Mouse (Mus musculus) liver, embryonic 16.5 days (tissue): ENCODE data around the gene Grk3. TPM values are rescaled to one million over a fixed set of nuclear protein-coding genes. Genes with fewer than 3 reads are reported as not detected.
A peak's percentile ranks its signal among the peaks of the same experiment; 100 is the strongest.

Experiments
- ATAC-seq: fragments of 200-750 bp; cut with Nextera tagmentation; 2 replicates; pipeline ENCODE4 v1.8.0; 2017; ENCODE audit warnings: low read depth, mild to moderate bottlenecking, moderate number of reproducible peaks, moderate library complexity
- H3K27ac ChIP-seq: fragments of 300-500 bp; sonication (generic); 2 replicates; pipeline ENCODE4 v1.5.1; 2014; ENCODE audit warnings: mild to moderate bottlenecking, low read length
- H3K27me3 ChIP-seq: fragments of 300-500 bp; sonication (generic); 2 replicates; pipeline ENCODE4 v1.6.1; 2014; ENCODE audit warnings: low read depth, low read length, mixed read lengths; ENCODE audit not compliant: control insufficient read depth, insufficient read depth
- H3K36me3 ChIP-seq: fragments of 300-500 bp; sonication (generic); 2 replicates; pipeline ENCODE4 v1.6.1; 2014; ENCODE audit warnings: mild to moderate bottlenecking; ENCODE audit not compliant: control insufficient read depth, insufficient read depth
- H3K4me1 ChIP-seq: fragments of 300-500 bp; sonication (generic); 2 replicates; pipeline ENCODE4 v1.6.1; 2014; ENCODE audit warnings: low read depth, low read length, mixed read lengths; ENCODE audit not compliant: control insufficient read depth
- H3K4me2 ChIP-seq: fragments of 300-500 bp; sonication (generic); 2 replicates; pipeline ENCODE4 v1.6.1; 2014; ENCODE audit warnings: low read depth, low read length, mixed read lengths
- H3K4me3 ChIP-seq: fragments of 300-500 bp; sonication (generic); 2 replicates; pipeline ENCODE4 v1.5.1; 2014; ENCODE audit warnings: low read depth, mild to moderate bottlenecking, low read length
- H3K9ac ChIP-seq: fragments of 300-500 bp; sonication (generic); 2 replicates; pipeline ENCODE4 v1.6.1; 2014; ENCODE audit warnings: low read depth, low read length
- H3K9me3 ChIP-seq: fragments of 300-500 bp; sonication (generic); replicated peaks from 2 replicates; pipeline ENCODE4 v1.6.1; 2016; ENCODE audit warnings: low read length; ENCODE audit not compliant: control insufficient read depth
- WGBS: fragments of 180-500 bp; shearing (Covaris S2); extraction: QIAGEN DNeasy Blood & Tissue Kit; methylation state at CpG from one replicate; pipeline ENCODE4 v1.1.7; 2014; ENCODE audit not compliant: insufficient replicate concordance; 5-methylcytosine and 5-hydroxymethylcytosine counted together
- polyA plus RNA-seq: library from polyadenylated mRNA; unstranded; fragments of >200 nt; fragmentation: Nextera tagmentation; extraction: Ambion mirVana; gene quantifications from 2 replicates; pipeline ENCODE4 v1.2.1, GENCODE M21; 2015

Gene Grk3
- polyA plus RNA-seq, 1 experiment from 2014 or later: 3.4 TPM

- no peak for ATAC-seq
- Histone ChIP-seq H3K36me3 (no peaks in the 10 kb centered on the region), H3K4me3 (no peak overlapping the region), H3K27me3 (no peaks in the 10 kb centered on the region), H3K9me3 (no peaks in the 10 kb centered on the region), H3K4me1 (no peaks in the 10 kb centered on the region), H3K9ac (no peak overlapping the region), H3K4me2 (no peak overlapping the region), H3K27ac (no peak overlapping the region)
- 63% methylated on average over 6 of the region's 6 CpGs for WGBS
Measured at GRCm38 (mm10) chr5:113038601-113039000, 23.0 kb upstream of the Grk3 start.

DNA sequence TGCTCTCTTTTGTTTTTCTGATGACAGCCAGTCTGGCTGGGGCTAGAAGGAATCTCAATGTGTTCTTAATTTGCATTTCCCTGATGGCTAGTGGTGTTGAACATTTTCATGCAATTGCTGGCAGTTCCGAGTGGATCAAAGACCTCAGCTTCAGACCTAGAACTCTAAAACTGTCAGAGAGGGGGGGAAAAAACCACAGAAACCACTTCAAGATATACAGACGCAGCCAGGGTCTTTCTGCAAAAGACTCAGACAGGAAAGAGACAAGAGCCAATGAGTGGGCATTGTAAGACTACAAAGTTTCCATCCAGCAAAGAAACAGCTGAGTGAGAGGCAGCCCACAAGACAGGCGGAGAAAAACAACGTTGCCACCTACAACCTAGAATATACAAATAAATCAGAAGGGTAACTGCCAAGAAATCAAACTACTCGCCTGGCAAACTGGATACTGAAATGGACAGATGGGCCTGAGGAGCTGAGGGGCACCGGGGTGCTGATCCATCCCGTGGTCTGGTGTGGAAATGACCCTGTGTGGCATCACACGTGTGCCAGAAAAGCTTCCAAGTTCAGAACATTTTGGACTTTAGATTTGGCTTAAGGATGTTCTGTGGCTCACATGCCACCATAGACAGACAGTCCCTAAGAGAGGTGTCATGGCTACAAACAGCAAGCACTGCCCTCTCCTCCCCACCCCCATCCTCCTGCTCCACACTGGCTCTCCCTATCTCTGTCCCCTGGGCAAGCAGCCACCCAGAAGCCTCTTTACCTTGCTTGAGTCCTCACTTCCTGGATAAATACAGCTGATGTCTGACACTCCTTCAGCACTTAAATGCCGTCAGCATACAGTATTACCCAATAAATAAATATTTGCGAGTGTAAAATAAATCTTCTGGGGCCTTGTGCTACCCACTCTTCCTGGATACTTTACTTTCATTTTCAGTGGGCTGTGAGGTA is 19.8 kb upstream of the Grk3 start:
- H3K27me3 ChIP-seq: no peaks in the 10 kb centered on the region
- H3K27ac ChIP-seq: no peak overlapping the region
- no peak overlapping the region for H3K9ac ChIP-seq
- H3K4me1 ChIP-seq: no peaks in the 10 kb centered on the region
- H3K4me3 ChIP-seq: no peak overlapping the region
- H3K4me2 ChIP-seq: 0 out of 2 replicates have a peak overlapping the region, but pooled peaks have one; percentile 1
- H3K9me3 ChIP-seq: no peaks in the 10 kb centered on the region
- H3K36me3 ChIP-seq: no peaks in the 10 kb centered on the region
- 27% methylated on average over 10 of the region's 10 CpGs for WGBS
- ATAC-seq: peak; percentile 56

- 66% methylated on average over 15 of the region's 15 CpGs for WGBS
- H3K27ac ChIP-seq: no peak overlapping the region
- no peak for ATAC-seq
- no peaks in the 10 kb centered on the region for H3K36me3 ChIP-seq
- H3K9ac ChIP-seq: no peak overlapping the region
- H3K4me1 ChIP-seq: no peaks in the 10 kb centered on the region
- no peaks in the 10 kb centered on the region for H3K9me3 ChIP-seq
- H3K4me2 ChIP-seq: no peak overlapping the region
- H3K27me3 ChIP-seq: no peaks in the 10 kb centered on the region
- H3K4me3 ChIP-seq: no peak overlapping the region
Measured at GRCm38 (mm10) chr5:113031201-113031754, 15.7 kb upstream of the Grk3 start.

- no peak overlapping the region for H3K4me2 ChIP-seq
- H3K27ac ChIP-seq: no peak overlapping the region
- H3K9ac ChIP-seq: no peak overlapping the region
- H3K36me3 ChIP-seq: no peaks in the 10 kb centered on the region
- H3K4me1 ChIP-seq: no peaks in the 10 kb centered on the region
- ATAC-seq: no peak
- H3K27me3 ChIP-seq: no peaks in the 10 kb centered on the region
- H3K4me3 ChIP-seq: no peak overlapping the region
- 34% methylated on average over 3 of the region's 3 CpGs for WGBS
- H3K9me3 ChIP-seq: no peaks in the 10 kb centered on the region
Measured at GRCm38 (mm10) chr5:113030082-113030481, 14.5 kb upstream of the Grk3 start.

DNA sequence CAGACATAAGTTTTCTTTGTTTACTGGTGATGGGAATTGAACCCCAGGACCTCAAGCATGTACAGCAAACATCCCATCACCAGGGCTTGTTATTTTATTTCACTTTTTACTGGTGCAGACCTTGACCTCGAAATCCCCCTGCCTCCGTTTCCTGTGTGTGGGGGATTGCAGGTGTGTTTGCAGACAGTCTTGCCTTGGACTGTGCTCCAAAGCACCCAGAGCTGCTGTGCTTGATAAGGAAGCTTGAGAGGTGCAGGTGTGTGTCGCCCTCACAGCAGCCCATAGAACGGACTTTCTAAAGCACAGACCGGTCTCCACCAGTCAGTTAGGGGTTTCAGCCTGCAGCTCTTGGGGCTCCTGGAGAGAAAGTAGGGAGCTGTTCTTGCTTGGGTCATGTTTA is 11.1 kb upstream of the Grk3 start:
- no peak for ATAC-seq
- H3K9ac ChIP-seq: no peak overlapping the region
- no peaks in the 10 kb centered on the region; the same call in 1 of the 2 replicates for H3K4me1 ChIP-seq
- no peaks in the 10 kb centered on the region for H3K27me3 ChIP-seq
- no peaks in the 10 kb centered on the region for H3K36me3 ChIP-seq
- 47% methylated on average over 5 of the region's 5 CpGs for WGBS
- no peak overlapping the region for H3K4me2 ChIP-seq
- no peak overlapping the region for H3K27ac ChIP-seq
- no peak overlapping the region for H3K4me3 ChIP-seq
- H3K9me3 ChIP-seq: no peaks in the 10 kb centered on the region

DNA sequence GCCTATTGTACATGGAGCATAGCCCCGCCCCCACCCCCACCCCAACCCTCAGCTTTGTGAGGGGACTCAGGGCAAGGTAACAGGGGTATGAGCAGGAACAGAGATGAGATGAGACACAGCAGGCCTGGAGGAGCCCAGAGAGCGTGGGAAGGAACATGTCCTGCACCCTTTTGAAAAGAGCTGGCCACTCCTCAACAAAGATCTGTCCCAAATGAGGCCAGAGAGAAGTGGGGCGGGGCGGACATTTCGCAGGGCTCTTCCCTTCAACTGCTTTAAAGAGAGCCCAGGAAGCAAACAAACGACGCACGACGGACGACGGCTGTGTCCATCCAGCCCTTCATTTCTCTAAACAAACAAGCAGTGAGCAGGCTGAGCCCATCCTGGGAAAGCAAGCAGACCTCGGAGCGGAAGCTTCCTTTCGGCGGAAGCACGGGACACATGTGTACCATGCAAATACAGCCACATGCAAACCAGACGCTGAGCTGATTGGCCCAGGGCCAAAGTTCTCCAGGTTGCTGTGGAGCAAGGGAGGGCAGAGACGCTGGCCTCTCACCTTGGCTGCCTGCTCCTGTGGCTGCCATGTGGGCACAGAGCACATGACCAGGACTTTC is 8.7 kb upstream of the Grk3 start:
- WGBS: 36% methylated on average over 18 of the region's 18 CpGs
- Histone ChIP-seq H3K27me3 (no peaks in the 10 kb centered on the region), H3K4me2 (0 out of 2 replicates have a peak overlapping the region, but pooled peaks have one; percentile 13), H3K4me3 (no peak overlapping the region), H3K27ac (peak overlapping the region; percentile 61), H3K36me3 (no peaks in the 10 kb centered on the region), H3K9me3 (no peaks in the 10 kb centered on the region), H3K9ac (no peak overlapping the region), H3K4me1 (no peaks in the 10 kb centered on the region; the same call in 1 of the 2 replicates)
- peak; percentile 87 for ATAC-seq

GRCm38 (mm10) chr5:113018190-113018589 is 2.6 kb upstream of the Grk3 start:
- no peak overlapping the region for H3K4me2 ChIP-seq
- 59% methylated on average over 8 of the region's 8 CpGs for WGBS

DNA sequence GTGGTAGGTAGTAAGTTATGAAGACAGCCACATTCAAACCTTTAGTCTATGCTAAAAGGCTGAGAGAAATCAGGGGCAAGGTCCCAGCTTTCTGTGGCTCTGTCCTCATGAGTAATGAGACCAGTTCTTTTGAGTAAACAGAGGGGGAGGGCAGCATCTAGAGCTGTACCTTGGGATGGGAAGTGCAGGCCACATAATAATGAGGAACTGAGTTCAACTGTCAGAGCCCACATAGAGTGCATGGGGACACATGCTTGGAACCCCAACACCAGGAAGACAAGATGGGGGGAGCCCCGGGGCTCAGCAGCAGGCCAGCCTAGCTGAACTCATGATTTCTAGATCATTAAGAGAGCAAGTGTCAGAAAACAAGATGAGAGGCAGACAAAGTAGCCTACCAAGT is 1.4 kb upstream of the Grk3 start:
- ATAC-seq: no peak

More at GRCm38 (mm10) chr5:113018190-113018589, 2.6 kb upstream of the Grk3 start:
- no peaks in the 10 kb centered on the region for H3K9me3 ChIP-seq
- H3K4me3 ChIP-seq: no peak overlapping the region
- no peak overlapping the region for H3K27ac ChIP-seq
- no peak for ATAC-seq
- peaks cover 2% of the 10 kb centered on the region; the same call in 1 of the 2 replicates for H3K4me1 ChIP-seq
- H3K9ac ChIP-seq: no peak overlapping the region
- no peaks in the 10 kb centered on the region for H3K27me3 ChIP-seq
- H3K36me3 ChIP-seq: no peaks in the 10 kb centered on the region

More for the DNA sequence above, 1.4 kb upstream of the Grk3 start:
- Histone ChIP-seq H3K36me3 (no peaks in the 10 kb centered on the region), H3K27me3 (no peaks in the 10 kb centered on the region), H3K4me3 (no peak overlapping the region), H3K27ac (no peak overlapping the region), H3K4me2 (no peak overlapping the region), H3K9ac (no peak overlapping the region), H3K9me3 (no peaks in the 10 kb centered on the region), H3K4me1 (peaks cover 2% of the 10 kb centered on the region; the same call in 1 of the 2 replicates)
- WGBS: 40% methylated on average over 1 of the region's 1 CpGs
